Comparison of ENCODE assay signal across 8 mouse cellular contexts in genomic region chr19:10688537-10689352, GRCm38 (mm10). TPM values are rescaled to one million over a fixed set of nuclear protein-coding genes. Genes with fewer than 3 reads are reported as not detected.
DNase-seq lines count a peak whose midpoint lies in the region; ATAC-seq and TF ChIP-seq lines count a peak whose summit lies in the region.

TSS of gene Vps37c (plus strand) at chr19:10688735.

- TF ChIP-seq EP300 in lung, postnatal 0 days (IDR thresholded peaks at IDR 0.05) = no peak

- peak; percentile 23; the same call in 1 of the 2 replicates for TF ChIP-seq CTCF in lung, postnatal 0 days (IDR thresholded peaks at IDR 0.05)

- H3K27ac ChIP-seq in hindbrain, embryonic 10.5 days = peak within 1 kb of the TSS; percentile 97
- peak within 1 kb of the TSS; percentile 98 for H3K27ac ChIP-seq in lung, postnatal 0 days (ENCODE audit: low read length)

- WGBS in hindbrain, embryonic 10.5 days = under 1% methylated on average over 74 of the region's 74 CpGs
- WGBS in lung, postnatal 0 days = under 1% methylated on average over 48 of the region's 74 CpGs

- no peaks in the 10 kb centered on the region for H3K36me3 ChIP-seq in hindbrain, embryonic 10.5 days
- H3K36me3 ChIP-seq in lung, postnatal 0 days (ENCODE audit: insufficient read depth, low read length) = no peaks in the 10 kb centered on the region

- no peaks in the 10 kb centered on the region for H3K27me3 ChIP-seq in hindbrain, embryonic 10.5 days (ENCODE audit: insufficient read depth, poor library complexity, severe bottlenecking)
- H3K27me3 ChIP-seq in lung, postnatal 0 days (replicated peaks; ENCODE audit: insufficient read depth, low read length) = no peaks in the 10 kb centered on the region

- peak within 1 kb of the TSS; percentile 89 for H3K9ac ChIP-seq in lung, postnatal 0 days (replicated peaks; ENCODE audit: low read depth)

- peak; percentile 59 for DNase-seq in MEL-GATA-1-ER (ENCODE audit: extremely low read depth, low read depth)
- DNase-seq in cerebellum, adult 8-10 months = peak; percentile 97
- peak; percentile 94 for DNase-seq in hindbrain, embryonic 10.5 days (ENCODE audit: low spot score)
- peak; percentile 92 for DNase-seq in layer of hippocampus, adult 9-11 months
- DNase-seq in lung, postnatal 0 days (ENCODE audit: low spot score) = peak; percentile 93
- DNase-seq in ovary, postnatal 14 days (ENCODE audit: low spot score) = peak; percentile 95
- DNase-seq in thymus, postnatal 14 days = peak; percentile 94

- no peaks in the 10 kb centered on the region for H3K9me3 ChIP-seq in hindbrain, embryonic 10.5 days
- H3K9me3 ChIP-seq in lung, postnatal 0 days (ENCODE audit: low read length) = no peaks in the 10 kb centered on the region

- peaks cover 43% of the 10 kb centered on the region for H3K4me1 ChIP-seq in hindbrain, embryonic 10.5 days (replicated peaks)
- peaks cover 12% of the 10 kb centered on the region; the same call in 1 of the 2 replicates for H3K4me1 ChIP-seq in lung, postnatal 0 days (ENCODE audit: insufficient read depth, low read depth, low read length)

- ATAC-seq in frontal cortex, adult (ENCODE audit: low TSS enrichment) = peak; percentile 85
- peak; percentile 92 for ATAC-seq in lung, postnatal 0 days

- H3K4me3 ChIP-seq in hindbrain, embryonic 10.5 days = peak within 1 kb of the TSS; percentile 87
- peak within 1 kb of the TSS; percentile 76 for H3K4me3 ChIP-seq in lung, postnatal 0 days (ENCODE audit: low read depth, low read length)

- H3K4me2 ChIP-seq in lung, postnatal 0 days (replicated peaks; ENCODE audit: low read depth, low read length) = peak within 1 kb of the TSS; percentile 66

RNA-seq across cellular contexts. Expression of gene Vps37c, which starts in this region (rescaled TPM):
- 36.7 and 40.7 TPM in 2 replicates for polyA plus RNA-seq in hindbrain, embryonic 10.5 days (2016; fragmentation: Nextera tagmentation; extraction: Ambion mirVana)
- 23.4 and 25.2 TPM in 2 replicates for polyA plus RNA-seq in lung, postnatal 0 days (2015; fragmentation: Nextera tagmentation; extraction: Ambion mirVana)

Comparison
In these comparisons a context has a peak if more than half of its experiments do, and no peak if none do; other contexts are left out.
1. Peak in every context shown above with its lines: DNase-seq, ATAC-seq, H3K4me3 ChIP-seq and H3K27ac ChIP-seq.